Mouse (Mus musculus) heart, embryonic 11.5 days (tissue): ENCODE measurements at regions not wholly inside any gene's neighbourhood (a gene's known extent, or its start where the extent isn't known, plus 50 kb on each side); places are given as distances from the start of the nearest gene placed in this dataset.

Source experiments
- ATAC-seq: fragments of 200-750 bp; cut with Nextera tagmentation; replicated peaks from 2 replicates; pipeline ENCODE4 v1.8.0; 2017; ENCODE audit warnings: moderate library complexity; ENCODE audit not compliant: insufficient number of reproducible peaks, low FRiP score, low TSS enrichment
- H3K27ac ChIP-seq: fragments of 300-500 bp; sonication (generic); 2 replicates; pipeline ENCODE4 v1.5.1; 2014; ENCODE audit warnings: mild to moderate bottlenecking, low read depth, low read length
- H3K27me3 ChIP-seq: fragments of 300-500 bp; sonication (generic); 2 replicates; pipeline ENCODE4 v1.6.1; 2014; ENCODE audit warnings: mild to moderate bottlenecking, low read length, mixed read lengths; ENCODE audit not compliant: control insufficient read depth, insufficient read depth
- H3K36me3 ChIP-seq: fragments of 300-500 bp; sonication (generic); 2 replicates; pipeline ENCODE4 v1.6.1; 2014; ENCODE audit warnings: mild to moderate bottlenecking, low read length, moderate library complexity, mixed read lengths; ENCODE audit not compliant: control insufficient read depth, insufficient read depth
- H3K4me1 ChIP-seq: fragments of 300-500 bp; sonication (generic); 2 replicates; pipeline ENCODE4 v1.6.1; 2014; ENCODE audit warnings: low read length; ENCODE audit not compliant: control insufficient read depth, insufficient read depth
- H3K4me2 ChIP-seq: fragments of 300-500 bp; sonication (generic); 2 replicates; pipeline ENCODE4 v1.6.1; 2014; ENCODE audit warnings: mild to moderate bottlenecking, moderate library complexity
- H3K4me3 ChIP-seq: fragments of 300-500 bp; sonication (generic); 2 replicates; pipeline ENCODE4 v1.5.1; 2014; ENCODE audit warnings: low read depth, low read length
- H3K9ac ChIP-seq: fragments of 300-500 bp; sonication (generic); 2 replicates; pipeline ENCODE4 v1.6.1; 2014; ENCODE audit warnings: mild to moderate bottlenecking, low read depth, low read length, moderate library complexity
- H3K9me3 ChIP-seq: fragments of 300-500 bp; sonication (generic); replicated peaks from 2 replicates; pipeline ENCODE4 v1.6.1; 2016; ENCODE audit warnings: low read length; ENCODE audit not compliant: control insufficient read depth
- WGBS: fragments of 180-500 bp; shearing (Covaris S2); extraction: QIAGEN DNeasy Blood & Tissue Kit; methylation state at CpG from one replicate; pipeline ENCODE4 v1.1.7; 2014; ENCODE audit not compliant: insufficient replicate concordance; 5-methylcytosine and 5-hydroxymethylcytosine counted together

DNA sequence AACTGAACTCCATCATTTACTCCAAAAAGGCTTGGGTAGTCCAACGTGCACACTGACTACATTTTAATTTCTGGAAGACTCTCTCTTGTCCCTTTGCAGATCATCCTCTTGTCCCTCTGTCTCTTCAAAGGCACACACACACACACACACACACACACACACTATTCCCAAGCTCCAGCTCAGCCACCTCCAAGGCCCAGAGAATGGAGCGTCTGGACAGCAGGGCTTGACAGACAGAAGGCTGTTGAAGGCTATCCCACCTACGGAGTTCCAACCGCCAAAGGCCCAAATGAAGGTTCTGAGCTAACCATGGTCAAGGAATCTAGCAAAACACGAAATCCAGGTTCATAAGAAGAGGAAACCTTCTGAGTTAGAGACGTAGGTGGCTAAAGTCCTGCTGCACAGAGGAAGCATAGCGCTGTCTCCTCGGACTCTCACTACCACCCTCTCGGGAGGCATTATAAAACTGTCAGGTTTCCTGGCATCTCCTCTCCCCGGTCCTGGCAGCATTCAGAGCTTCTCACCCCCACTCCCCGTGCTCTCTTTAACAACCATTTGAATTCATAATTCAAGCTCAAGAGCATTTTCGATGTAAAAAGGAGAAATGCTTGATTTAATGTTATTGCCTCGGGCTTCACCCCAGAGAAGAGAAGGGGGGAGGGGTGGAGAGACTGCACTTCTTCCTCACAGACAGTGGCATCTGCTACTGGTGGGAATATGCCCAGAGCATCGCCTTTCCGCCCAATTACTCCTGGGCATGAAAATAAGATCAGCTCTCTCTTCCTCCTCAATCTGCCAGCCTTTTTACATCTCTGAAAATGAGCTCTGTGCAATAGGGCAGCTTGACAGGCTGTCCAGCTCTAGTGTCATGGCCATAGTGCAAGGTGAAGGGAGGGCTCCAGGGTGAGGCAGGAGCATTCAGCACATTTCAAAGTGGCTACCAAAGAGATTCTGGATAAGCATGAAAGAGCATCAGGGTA is 99.3 kb upstream of the Gm34302 start:
- WGBS = 79% methylated on average over 15 of the region's 15 CpGs
- ATAC-seq = no peak
- Histone ChIP-seq H3K4me1 (no peaks in the 10 kb centered on the region), H3K27me3 (no peaks in the 10 kb centered on the region), H3K9ac (no peak overlapping the region), H3K4me3 (no peak overlapping the region), H3K27ac (no peak overlapping the region), H3K4me2 (no peak overlapping the region), H3K9me3 (no peaks in the 10 kb centered on the region), H3K36me3 (no peaks in the 10 kb centered on the region)

- 74% methylated on average over 6 of the region's 6 CpGs for WGBS
- no peak overlapping the region for H3K9ac ChIP-seq
- H3K36me3 ChIP-seq = no peaks in the 10 kb centered on the region
- no peaks in the 10 kb centered on the region for H3K27me3 ChIP-seq
- H3K4me2 ChIP-seq = no peak overlapping the region
- no peaks in the 10 kb centered on the region for H3K4me1 ChIP-seq
- ATAC-seq = no peak
- H3K9me3 ChIP-seq = no peaks in the 10 kb centered on the region
- no peak overlapping the region for H3K27ac ChIP-seq
- no peak overlapping the region for H3K4me3 ChIP-seq
These were observed 98.5 kb upstream of the Gm34302 start for GRCm38 (mm10) chr3:63582180-63582579.

DNA sequence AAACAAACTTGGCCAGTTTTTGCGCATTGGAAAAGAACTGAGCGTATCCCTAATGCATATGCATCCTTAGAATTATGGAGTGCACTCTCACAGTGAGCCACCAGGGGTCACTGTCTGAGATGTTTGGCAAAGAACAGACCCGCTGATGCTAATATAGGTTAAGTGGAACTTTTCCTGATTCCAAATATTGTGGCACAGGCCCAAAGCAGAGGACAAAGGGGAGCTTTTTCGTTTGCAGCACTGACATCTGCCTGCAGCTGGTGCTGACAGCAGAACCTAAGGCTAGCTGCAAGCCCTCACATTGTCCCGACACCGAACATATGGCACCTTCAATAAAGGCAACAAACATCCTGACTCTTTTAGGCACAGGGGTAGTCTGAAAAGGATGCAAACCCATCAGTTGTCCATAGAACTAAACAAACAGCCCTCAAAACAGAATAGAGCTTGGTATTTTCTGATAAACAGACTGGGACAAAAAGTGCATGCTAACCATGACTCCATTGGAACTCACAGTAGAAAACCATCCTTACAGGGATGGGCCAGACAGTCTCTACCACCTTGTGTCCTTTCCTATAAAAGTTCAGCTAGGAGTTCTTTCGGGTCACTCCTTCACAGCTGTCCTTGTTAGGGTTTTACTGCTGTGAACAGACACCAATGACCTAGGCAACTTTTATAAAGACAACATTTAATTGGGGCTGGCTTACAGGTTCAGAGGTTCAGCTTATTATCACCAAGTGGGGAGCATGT is 87.1 kb upstream of the Gm34302 start:
- Histone ChIP-seq H3K36me3 (no peaks in the 10 kb centered on the region), H3K4me2 (no peak overlapping the region), H3K4me1 (no peaks in the 10 kb centered on the region), H3K9ac (no peak overlapping the region), H3K9me3 (no peaks in the 10 kb centered on the region), H3K4me3 (no peak overlapping the region), H3K27ac (no peak overlapping the region), H3K27me3 (no peaks in the 10 kb centered on the region)
- ATAC-seq = no peak
- WGBS = 51% methylated on average over 7 of the region's 7 CpGs

- H3K9me3 ChIP-seq = no peaks in the 10 kb centered on the region
- no peak for ATAC-seq
- no peak overlapping the region for H3K4me2 ChIP-seq
- H3K27ac ChIP-seq = no peak overlapping the region
- H3K4me3 ChIP-seq = no peak overlapping the region
- H3K4me1 ChIP-seq = no peaks in the 10 kb centered on the region
- no peaks in the 10 kb centered on the region for H3K36me3 ChIP-seq
- no peaks in the 10 kb centered on the region for H3K27me3 ChIP-seq
- no peak overlapping the region for H3K9ac ChIP-seq
- 70% methylated on average over 1 of the region's 1 CpGs for whole genome bisulfite sequencing
These were observed 86.4 kb upstream of the Gm34302 start for GRCm38 (mm10) chr3:63570082-63570481.

DNA sequence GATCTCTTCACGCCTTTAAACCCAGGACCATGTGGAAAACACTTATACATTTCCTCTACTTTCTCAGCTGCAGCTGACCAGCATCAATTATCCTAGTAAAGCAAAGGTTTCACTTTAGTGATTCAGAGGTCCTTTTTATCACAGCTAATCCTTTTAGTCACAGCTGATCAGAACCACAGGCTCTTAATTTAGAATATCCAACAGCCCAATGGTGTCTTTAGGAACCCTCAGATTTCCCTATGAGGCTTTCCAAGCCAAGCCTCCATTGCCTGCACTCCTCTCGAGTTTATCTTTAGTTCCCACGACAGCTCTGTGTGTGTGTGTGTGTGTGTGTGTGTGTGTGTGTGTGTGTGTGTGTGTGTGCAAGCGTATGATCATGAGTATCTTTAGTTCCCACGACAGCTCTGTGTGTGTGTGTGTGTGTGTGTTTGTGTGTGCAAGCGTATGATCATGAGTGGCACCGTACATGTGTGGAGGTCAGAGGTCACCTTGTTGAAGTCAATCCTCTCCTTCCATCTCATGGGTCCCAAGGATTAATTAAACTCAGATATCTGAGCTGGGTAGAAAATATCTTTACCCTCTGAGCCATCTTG is 85.4 kb upstream of the Gm34302 start:
- Histone ChIP-seq H3K36me3 (no peaks in the 10 kb centered on the region), H3K4me2 (no peak overlapping the region), H3K9me3 (no peaks in the 10 kb centered on the region), H3K4me3 (no peak overlapping the region), H3K27me3 (no peaks in the 10 kb centered on the region), H3K27ac (no peak overlapping the region), H3K9ac (no peak overlapping the region), H3K4me1 (no peaks in the 10 kb centered on the region)
- ATAC-seq = no peak
- 70% methylated on average over 7 of the region's 7 CpGs for WGBS

DNA sequence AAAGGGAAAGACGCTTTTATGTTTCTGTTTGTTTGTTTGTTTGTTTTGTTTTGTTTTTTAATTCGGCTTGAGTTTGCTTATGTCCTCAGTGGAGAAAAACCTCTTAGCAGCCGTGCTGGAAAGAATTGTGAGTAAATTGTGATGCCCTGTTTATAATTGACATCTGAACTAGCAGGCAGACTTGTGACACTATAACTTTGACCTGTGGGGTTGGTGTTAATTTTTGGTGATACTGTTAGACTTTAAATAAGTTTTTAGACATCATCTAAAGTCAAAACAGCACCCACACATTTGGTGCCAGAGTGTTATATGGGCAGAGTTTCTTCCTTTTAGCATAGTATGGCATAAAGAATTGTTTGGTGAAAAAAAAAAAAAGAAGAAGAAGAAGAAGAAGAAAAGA is 84.0 kb upstream of the Gm34302 start:
- H3K27me3 ChIP-seq = no peaks in the 10 kb centered on the region
- WGBS = 75% methylated on average over 3 of the region's 3 CpGs
- H3K4me1 ChIP-seq = no peaks in the 10 kb centered on the region
- H3K4me2 ChIP-seq = no peak overlapping the region
- no peaks in the 10 kb centered on the region for H3K36me3 ChIP-seq
- no peaks in the 10 kb centered on the region for H3K9me3 ChIP-seq
- no peak for ATAC-seq
- H3K27ac ChIP-seq = no peak overlapping the region
- no peak overlapping the region for H3K9ac ChIP-seq
- H3K4me3 ChIP-seq = no peak overlapping the region

GRCm38 (mm10) chr3:63563057-63563456 is 79.4 kb upstream of the Gm34302 start:
- H3K9me3 ChIP-seq = no peaks in the 10 kb centered on the region
- 74% methylated on average over 1 of the region's 1 CpGs for WGBS
- no peak for ATAC-seq

GRCm38 (mm10) chr3:63562532-63562931 is 78.9 kb upstream of the Gm34302 start:
- Histone ChIP-seq H3K4me2 (no peak overlapping the region), H3K36me3 (no peaks in the 10 kb centered on the region), H3K9ac (no peak overlapping the region), H3K9me3 (no peaks in the 10 kb centered on the region), H3K4me3 (no peak overlapping the region), H3K27me3 (no peaks in the 10 kb centered on the region), H3K27ac (no peak overlapping the region), H3K4me1 (no peaks in the 10 kb centered on the region)
- ATAC-seq = no peak

More at GRCm38 (mm10) chr3:63563057-63563456, 79.4 kb upstream of the Gm34302 start:
- no peak overlapping the region for H3K27ac ChIP-seq
- no peaks in the 10 kb centered on the region for H3K4me1 ChIP-seq
- no peaks in the 10 kb centered on the region for H3K27me3 ChIP-seq
- no peak overlapping the region for H3K4me2 ChIP-seq
- H3K9ac ChIP-seq = no peak overlapping the region
- no peak overlapping the region for H3K4me3 ChIP-seq
- H3K36me3 ChIP-seq = no peaks in the 10 kb centered on the region
